Mouse (Mus musculus) neutrophil, adult 83 days (primary cell): ENCODE measurements around the gene Olfr706. TPM values are rescaled to one million over a fixed set of nuclear protein-coding genes. Genes with fewer than 3 reads are reported as not detected.

ENCODE experiments used
- total RNA-seq, 2 experiments: library from RNA; stranded (reverse); gene quantifications; one replicate each; pipeline ENCODE4 v1.2.4; 2023

Olfr706 gene
- not detected for total RNA-seq

GRCm38 (mm10) chr7:106888062-106888461, at the start of gene Olfr706:
TSS of gene Olfr706 (minus strand) at chr7:106888162.

GRCm38 (mm10) chr7:106932119-106932518, 44.2 kb upstream of the Olfr706 start, which contains the start of gene Olfr709-ps1:
TSS of gene Olfr709-ps1 (minus strand) at chr7:106932219.

GRCm38 (mm10) chr7:106907676-106908075, 19.7 kb upstream of the Olfr706 start, which contains the start of gene Olfr1532-ps1:
TSS of gene Olfr1532-ps1 (plus strand) at chr7:106908001.

GRCm38 (mm10) chr7:106901141-106901540, 13.2 kb upstream of the Olfr706 start, which contains the start of gene Olfr707:
TSS of gene Olfr707 (minus strand) at chr7:106901241.

GRCm38 (mm10) chr7:106876791-106877190, 11.2 kb downstream of the Olfr706 start, which contains the start of gene Olfr705:
TSS of gene Olfr705 (minus strand) at chr7:106876891.

GRCm38 (mm10) chr7:106862885-106863284, 25.1 kb downstream of the Olfr706 start, which contains the start of gene Olfr704:
TSS of gene Olfr704 (plus strand) at chr7:106863185.

GRCm38 (mm10) chr7:106843060-106843459, 44.9 kb downstream of the Olfr706 start, which contains the start of gene Olfr703:
TSS of gene Olfr703 (plus strand) at chr7:106843360.

GRCm38 (mm10) chr7:106833793-106834192, 54.2 kb downstream of the Olfr706 start, which contains the start of gene Olfr702:
TSS of gene Olfr702 (minus strand) at chr7:106833893.

Other genes starting within 250 kb of the Olfr706 start
- not detected for gene Olfr693, start 207.6 kb downstream of the Olfr706 start, total RNA-seq
- gene Olfr694, start 196.3 kb downstream of the Olfr706 start, total RNA-seq: not detected
- gene Olfr695, start 171.8 kb downstream of the Olfr706 start, total RNA-seq: not detected
- not detected for gene Olfr697, start 145.7 kb downstream of the Olfr706 start, total RNA-seq
- not detected for gene Olfr698, start 132.8 kb downstream of the Olfr706 start, total RNA-seq
- not detected for gene Olfr699, start 95.0 kb downstream of the Olfr706 start, total RNA-seq
- not detected for gene Olfr700, start 79.3 kb downstream of the Olfr706 start, total RNA-seq
- not detected for gene Olfr701, start 74.0 kb downstream of the Olfr706 start, total RNA-seq
- not detected for gene Olfr702, start 54.3 kb downstream of the Olfr706 start, total RNA-seq
- not detected for gene Olfr703, start 44.8 kb downstream of the Olfr706 start, total RNA-seq
- gene Olfr704, start 25.0 kb downstream of the Olfr706 start, total RNA-seq: not detected
- gene Olfr705, start 11.3 kb downstream of the Olfr706 start, total RNA-seq: not detected
- gene Olfr707, start 13.1 kb upstream of the Olfr706 start, total RNA-seq: not detected
- gene Olfr1532-ps1, start 19.8 kb upstream of the Olfr706 start, total RNA-seq: not detected
- under 1 TPM; 0.09 to 0.15 TPM for gene Olfr709-ps1, start 44.1 kb upstream of the Olfr706 start, total RNA-seq
- not detected for gene Olfr710, start 60.1 kb upstream of the Olfr706 start, total RNA-seq
- gene Olfr6, start 75.8 kb upstream of the Olfr706 start, total RNA-seq: not detected
- not detected for gene Olfr711, start 87.3 kb upstream of the Olfr706 start, total RNA-seq
- gene Olfr2, start 117.9 kb upstream of the Olfr706 start, total RNA-seq: not detected
- gene Olfr713, start 143.0 kb upstream of the Olfr706 start, total RNA-seq: not detected
- gene Olfr714, start 182.8 kb upstream of the Olfr706 start, total RNA-seq: not detected
- not detected for gene Olfr17, start 205.1 kb upstream of the Olfr706 start, total RNA-seq
- not detected for gene Olfr715b, start 222.2 kb upstream of the Olfr706 start, total RNA-seq
- gene Olfr715, start 242.9 kb upstream of the Olfr706 start, total RNA-seq: not detected